Mouse (Mus musculus) forebrain, embryonic 10.5 days (tissue): Measurements from ENCODE around the gene Nudt5. TPM values are rescaled to one million over a fixed set of nuclear protein-coding genes. Genes with fewer than 3 reads are reported as not detected.
A peak's percentile ranks its signal among the peaks of the same experiment; 100 is the strongest.
"Not testable (repeated sequence)": the region's sequence is repeated elsewhere in the genome, so short reads cannot be mapped to it uniquely, and the experiment has no call there.

Source experiments
- DNase-seq: peaks from one replicate; pipeline ENCODE4 v3.0.0-alpha.2; 2017; ENCODE audit warnings: low spot score; ENCODE audit errors: extremely low spot score
- H3K27ac ChIP-seq: fragments of 300-500 bp; sonication (generic); 2 replicates; pipeline ENCODE4 v1.5.1; 2016; ENCODE audit warnings: mild to moderate bottlenecking
- H3K27me3 ChIP-seq: fragments of 300-500 bp; sonication (generic); 2 replicates; pipeline ENCODE4 v1.6.1; 2016; ENCODE audit warnings: mild to moderate bottlenecking; ENCODE audit not compliant: poor library complexity, severe bottlenecking
- H3K36me3 ChIP-seq: fragments of 300-500 bp; sonication (generic); replicated peaks from 2 replicates; pipeline ENCODE4 v1.6.1; 2016; ENCODE audit warnings: mild to moderate bottlenecking, moderate library complexity
- H3K4me1 ChIP-seq: fragments of 300-500 bp; sonication (generic); 2 replicates; pipeline ENCODE4 v1.6.1; 2016
- H3K4me3 ChIP-seq: fragments of 300-500 bp; sonication (generic); 2 replicates; pipeline ENCODE4 v1.5.1; 2016; ENCODE audit warnings: mild to moderate bottlenecking, moderate library complexity
- H3K9me3 ChIP-seq: fragments of 300-500 bp; sonication (generic); 2 replicates; pipeline ENCODE4 v1.6.1; 2016; ENCODE audit warnings: mild to moderate bottlenecking, moderate library complexity
- WGBS: fragments of 180-500 bp; shearing (Covaris S2); methylation state at CpG from one replicate; pipeline ENCODE4 v1.1.7; 2016; 5-methylcytosine and 5-hydroxymethylcytosine counted together
- polyA plus RNA-seq: library from polyadenylated mRNA; unstranded; fragments of >200 nt; fragmentation: Nextera tagmentation; extraction: Ambion mirVana; gene quantifications from 2 replicates; pipeline ENCODE4 v1.2.1, GENCODE M21; 2016

Gene Nudt5
- polyA plus RNA-seq, result 128 TPM in 2 replicates

DNA sequence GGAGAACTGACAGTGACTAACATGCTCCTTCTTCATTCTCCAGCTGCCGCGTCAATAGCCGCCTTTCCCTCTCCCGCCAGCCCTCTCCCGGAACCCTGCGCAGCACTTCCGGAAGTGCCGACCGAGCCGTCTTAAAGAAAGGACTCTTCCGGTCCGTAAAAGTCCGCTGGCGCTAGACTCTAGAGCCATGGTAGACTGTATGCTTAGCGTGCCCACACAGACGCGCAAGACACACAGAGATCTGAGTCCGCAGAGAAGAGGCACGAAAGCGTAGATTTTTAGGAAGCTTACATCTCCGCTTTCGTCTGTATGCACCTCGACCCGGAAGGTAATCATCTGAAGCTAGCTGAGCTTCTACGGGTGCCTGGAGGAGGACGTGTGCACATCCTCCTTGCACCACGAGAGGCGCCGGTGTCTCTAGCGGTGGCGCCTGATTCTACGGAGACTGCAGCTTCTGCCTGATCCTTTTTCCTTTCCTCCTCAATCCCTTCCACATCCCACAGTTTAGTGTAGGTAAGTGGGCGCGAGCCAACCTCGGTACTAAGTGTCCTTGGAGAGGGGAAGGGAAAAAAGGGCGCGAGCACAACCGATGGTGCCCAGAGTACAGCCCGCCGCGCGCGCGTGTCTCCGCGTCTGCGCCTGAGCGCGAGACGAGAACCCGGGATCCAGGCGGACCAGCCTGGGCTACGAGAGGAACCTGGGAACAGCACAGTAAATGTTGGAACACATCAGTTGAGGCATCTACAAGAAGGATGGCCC lies at the start of gene Nudt5, which contains the start of gene Cdc123:
Nudt5 (plus strand) TSS at position 147 of the 759 bp plus-strand sequence.
Cdc123 (minus strand) TSS at position 292 of the 759 bp plus-strand sequence.
- H3K27me3 ChIP-seq, result no peaks in the 10 kb centered on the region
- H3K4me3 ChIP-seq, result peak within 1 kb of the TSS; percentile 80
- peak; percentile 87 for DNase-seq
- H3K27ac ChIP-seq, result peak within 1 kb of the TSS; percentile 96
- H3K4me1 ChIP-seq, result peaks cover 16% of the 10 kb centered on the region
- H3K36me3 ChIP-seq, result peaks cover 52% of the 10 kb centered on the region
- peaks cover 5% of the 10 kb centered on the region; the same call in 1 of the 2 replicates for H3K9me3 ChIP-seq
- WGBS, result under 1% methylated on average over 53 of the region's 53 CpGs

DNA sequence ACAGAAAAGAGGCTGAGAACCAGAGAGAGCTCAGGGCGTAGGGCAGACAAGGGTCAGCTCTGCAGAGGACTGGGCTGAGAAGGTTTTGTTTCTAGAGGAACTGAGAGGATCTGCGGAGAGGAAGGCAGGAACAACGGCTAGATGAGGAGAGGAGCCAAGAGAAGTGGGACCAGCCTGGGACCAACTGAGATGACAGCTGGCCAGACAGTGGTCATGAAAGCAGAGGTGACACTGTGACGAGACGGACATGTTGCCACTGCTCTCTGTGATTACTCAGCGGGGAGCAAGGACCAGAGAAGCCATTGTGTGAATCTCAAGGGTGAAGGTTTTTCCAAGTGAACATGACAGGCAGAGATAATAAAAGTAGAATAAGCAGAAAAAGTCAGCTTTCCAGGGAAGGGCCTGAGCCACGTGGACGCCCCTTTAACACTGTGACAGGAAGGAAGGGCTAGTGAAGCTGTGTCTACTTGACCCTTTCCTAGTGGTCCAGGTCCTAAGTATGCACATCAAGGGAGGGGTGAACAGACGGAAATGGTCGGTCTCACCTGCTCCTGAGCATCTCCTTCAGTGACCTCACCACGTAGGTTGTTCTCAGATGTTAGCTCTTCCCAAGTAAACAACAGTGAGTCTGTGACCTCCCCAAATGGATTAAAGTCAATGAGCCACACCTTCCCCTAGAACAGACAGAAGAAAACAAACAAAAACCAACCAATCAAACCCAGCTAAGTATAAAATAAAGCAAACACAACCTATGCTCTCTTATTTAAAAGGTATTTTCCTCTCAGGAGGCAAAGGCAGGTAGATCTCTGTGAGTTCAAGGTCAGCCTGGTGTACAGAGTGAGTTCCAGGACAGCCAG lies 46.8 kb upstream of the Nudt5 start:
- WGBS, result 91% methylated on average over 11 of the region's 11 CpGs
- no peak overlapping the region for H3K27ac ChIP-seq
- peaks cover 99% of the 10 kb centered on the region for H3K36me3 ChIP-seq
- DNase-seq, result no peak
- H3K4me1 ChIP-seq, result no peaks in the 10 kb centered on the region
- no peak overlapping the region for H3K4me3 ChIP-seq
- no peaks in the 10 kb centered on the region; the same call in 1 of the 2 replicates for H3K9me3 ChIP-seq
- H3K27me3 ChIP-seq, result no peaks in the 10 kb centered on the region

DNA sequence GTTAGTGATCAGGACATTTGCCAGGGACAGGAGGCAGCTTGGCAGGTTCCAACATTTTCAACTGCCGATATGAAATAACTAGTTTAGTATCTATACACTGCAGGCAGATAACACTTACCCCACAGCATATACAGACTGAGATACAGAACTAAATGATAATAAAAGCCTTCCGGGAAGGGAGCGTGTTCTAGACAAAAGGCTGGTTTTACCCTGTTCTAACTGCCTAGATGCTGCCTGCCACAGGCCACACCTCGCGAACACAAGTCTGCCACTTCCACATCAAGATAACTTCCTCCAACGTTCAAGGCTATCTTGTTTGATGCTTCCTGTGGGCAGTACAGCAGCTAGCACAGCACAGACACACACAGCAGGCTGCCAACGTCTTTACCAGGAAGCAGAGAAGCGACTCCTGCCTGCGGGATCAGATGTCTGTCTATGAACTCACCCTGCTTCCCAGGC lies 43.6 kb upstream of the Nudt5 start:
- no peak for DNase-seq
- Histone ChIP-seq H3K4me1 (no peaks in the 10 kb centered on the region), H3K27me3 (no peaks in the 10 kb centered on the region), H3K4me3 (no peak overlapping the region), H3K9me3 (no peaks in the 10 kb centered on the region), H3K36me3 (peaks cover 98% of the 10 kb centered on the region), H3K27ac (no peak overlapping the region)
- WGBS, result 90% methylated on average over 9 of the region's 9 CpGs

DNA sequence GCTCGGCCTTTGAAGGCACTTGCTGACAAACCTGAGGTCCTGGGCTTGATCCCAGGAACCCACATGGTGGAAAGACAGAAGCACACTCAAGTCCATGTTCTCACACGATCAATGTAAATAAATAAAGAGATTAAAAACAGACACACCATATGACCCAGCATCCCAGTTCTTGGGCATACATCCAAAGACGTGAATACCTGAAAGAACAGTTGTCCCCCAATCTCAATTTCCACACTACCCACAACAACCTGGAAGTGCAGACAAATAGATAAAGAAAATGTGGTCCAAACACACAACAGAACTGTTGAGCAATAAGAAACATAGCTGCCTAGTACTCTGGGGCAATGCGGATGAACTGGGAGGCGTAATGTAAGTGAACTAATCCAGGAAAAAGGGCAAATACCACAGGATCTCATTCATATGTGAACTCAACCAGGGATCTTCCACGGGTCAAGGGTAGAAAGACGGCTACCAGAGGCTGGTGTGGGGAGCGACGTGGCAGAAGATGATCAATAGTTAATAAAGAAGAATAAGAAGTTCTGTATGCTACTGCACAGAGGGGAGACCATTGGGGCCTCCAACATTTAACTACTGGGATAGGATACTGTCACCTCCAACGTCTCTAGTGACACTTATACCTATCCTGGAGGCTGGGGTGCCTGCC lies 42.8 kb upstream of the Nudt5 start:
- H3K27me3 ChIP-seq, result no peaks in the 10 kb centered on the region
- 94% methylated on average over 10 of the region's 10 CpGs for WGBS
- no peak overlapping the region for H3K27ac ChIP-seq
- no peaks in the 10 kb centered on the region for H3K9me3 ChIP-seq
- H3K4me3 ChIP-seq, result no peak overlapping the region
- H3K4me1 ChIP-seq, result no peaks in the 10 kb centered on the region
- peaks cover 92% of the 10 kb centered on the region for H3K36me3 ChIP-seq
- DNase-seq, result no peak

DNA sequence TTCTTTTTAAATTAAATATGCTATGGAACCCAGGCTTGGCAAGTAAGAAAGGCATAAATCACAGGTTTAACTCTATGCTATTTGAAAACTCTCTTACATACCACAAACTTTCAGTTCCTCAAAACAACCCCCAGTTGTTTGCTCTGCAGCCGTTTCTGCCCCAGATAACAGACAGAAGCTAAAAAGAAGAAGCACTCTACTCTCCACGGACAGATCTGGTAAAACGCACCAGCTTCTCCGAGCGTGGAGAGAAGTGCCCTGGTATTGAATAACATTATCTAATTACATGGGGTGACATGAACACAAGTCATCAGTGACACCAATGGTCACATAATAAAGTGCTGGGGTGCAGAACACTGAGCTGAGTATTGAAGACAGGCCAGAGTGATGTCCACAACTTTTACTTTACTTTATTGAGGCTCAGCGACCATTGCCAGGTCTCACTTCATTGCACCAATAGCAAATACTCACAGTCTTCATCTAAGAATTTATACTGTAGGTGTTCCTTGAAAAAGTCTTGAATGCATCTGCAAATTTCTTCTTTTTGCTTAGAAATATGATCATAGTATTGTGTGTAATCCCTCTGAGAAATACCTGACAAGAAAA lies 40.3 kb upstream of the Nudt5 start:
- H3K36me3 ChIP-seq, result peaks cover 86% of the 10 kb centered on the region

DNA sequence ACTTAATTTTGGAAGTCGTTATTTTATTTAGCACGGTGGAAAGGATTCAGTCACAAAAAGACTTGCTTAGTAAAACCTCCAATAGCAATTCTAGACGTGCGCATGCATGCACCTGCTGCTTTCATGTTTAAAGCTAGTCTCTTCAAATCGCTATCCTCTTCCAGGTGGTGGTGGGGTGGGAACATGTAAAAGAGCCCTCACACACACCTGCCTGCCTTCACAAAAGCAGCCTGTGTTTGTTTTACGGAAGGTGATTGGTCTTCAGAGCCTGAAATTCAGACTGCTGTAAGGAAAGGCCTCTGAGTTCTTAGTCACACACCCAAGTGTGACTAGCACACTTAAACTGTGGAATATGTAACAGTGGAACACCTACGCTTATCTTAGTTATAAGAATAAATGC lies 39.6 kb upstream of the Nudt5 start:
- H3K27ac ChIP-seq, result no peak overlapping the region
- no peak overlapping the region for H3K4me3 ChIP-seq
- H3K36me3 ChIP-seq, result peaks cover 86% of the 10 kb centered on the region
- 94% methylated on average over 7 of the region's 7 CpGs for WGBS
- H3K27me3 ChIP-seq, result no peaks in the 10 kb centered on the region
- no peak for DNase-seq
- H3K4me1 ChIP-seq, result no peaks in the 10 kb centered on the region
- H3K9me3 ChIP-seq, result no peaks in the 10 kb centered on the region

More for the DNA sequence above, 40.3 kb upstream of the Nudt5 start:
- no peak overlapping the region for H3K4me3 ChIP-seq
- DNase-seq, result no peak
- no peaks in the 10 kb centered on the region for H3K4me1 ChIP-seq
- H3K27me3 ChIP-seq, result no peaks in the 10 kb centered on the region
- 88% methylated on average over 6 of the region's 6 CpGs for WGBS
- H3K9me3 ChIP-seq, result no peaks in the 10 kb centered on the region
- no peak overlapping the region for H3K27ac ChIP-seq

DNA sequence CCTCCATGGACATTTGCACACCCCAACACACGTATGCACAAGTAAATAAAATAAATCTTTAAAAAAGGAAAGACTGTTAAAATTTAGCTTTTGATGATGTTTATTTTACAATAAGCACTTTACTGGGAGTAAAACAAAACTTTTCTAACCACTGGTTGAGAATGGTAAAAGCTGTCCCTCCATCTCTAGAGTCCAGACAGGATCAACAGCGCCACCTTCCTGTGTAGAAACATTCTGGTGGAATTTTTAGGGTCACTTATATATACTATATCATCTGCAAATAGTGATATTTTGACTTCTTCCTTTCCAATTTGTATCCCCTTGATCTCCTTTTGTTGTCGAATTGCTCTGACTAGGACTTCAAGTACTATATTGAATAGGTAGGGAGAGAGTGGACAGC lies 38.6 kb upstream of the Nudt5 start:
- H3K27ac ChIP-seq, H3K4me1 ChIP-seq, H3K27me3 ChIP-seq, DNase-seq, H3K9me3 ChIP-seq, H3K4me3 ChIP-seq: not testable (repeated sequence)
- peaks cover 86% of the 10 kb centered on the region for H3K36me3 ChIP-seq
- WGBS, result 86% methylated on average over 3 of the region's 3 CpGs

DNA sequence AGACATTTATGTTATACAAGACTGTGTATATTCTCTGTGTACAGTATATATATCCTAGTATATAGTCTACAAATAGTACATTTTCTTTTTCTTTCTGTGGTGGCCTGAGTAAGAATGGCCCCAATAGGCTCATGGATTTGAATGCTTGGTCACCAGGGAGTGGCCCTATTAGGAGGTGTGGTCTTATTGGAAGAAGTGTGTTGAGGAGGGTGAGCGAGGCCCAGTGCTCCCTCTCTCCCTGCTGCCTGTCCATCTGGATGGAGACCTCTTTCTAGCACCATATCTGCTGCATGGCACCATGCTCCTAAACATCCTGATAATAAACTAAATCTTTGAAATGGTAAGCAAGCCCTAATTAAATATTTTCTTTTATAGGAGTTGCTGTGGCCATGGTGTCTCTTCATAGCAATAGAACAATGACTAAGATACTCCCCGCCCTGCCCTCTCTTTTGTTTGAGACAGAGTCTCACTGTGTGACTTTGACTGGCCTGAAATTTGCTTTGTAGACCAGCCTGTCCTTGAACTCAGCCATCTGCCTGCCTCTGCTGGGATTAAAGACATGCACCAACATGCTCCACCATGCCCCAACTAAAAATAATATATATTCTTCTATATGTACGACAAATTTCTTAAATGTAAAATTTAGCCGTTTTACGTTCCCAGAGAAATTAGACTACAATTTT lies 34.6 kb upstream of the Nudt5 start:
- Histone ChIP-seq H3K4me1 (no peaks in the 10 kb centered on the region), H3K4me3 (no peak overlapping the region), H3K27ac (no peak overlapping the region), H3K9me3 (no peaks in the 10 kb centered on the region), H3K36me3 (peaks cover 79% of the 10 kb centered on the region), H3K27me3 (no peaks in the 10 kb centered on the region)
- WGBS, result 91% methylated on average over 5 of the region's 5 CpGs
- no peak for DNase-seq

DNA sequence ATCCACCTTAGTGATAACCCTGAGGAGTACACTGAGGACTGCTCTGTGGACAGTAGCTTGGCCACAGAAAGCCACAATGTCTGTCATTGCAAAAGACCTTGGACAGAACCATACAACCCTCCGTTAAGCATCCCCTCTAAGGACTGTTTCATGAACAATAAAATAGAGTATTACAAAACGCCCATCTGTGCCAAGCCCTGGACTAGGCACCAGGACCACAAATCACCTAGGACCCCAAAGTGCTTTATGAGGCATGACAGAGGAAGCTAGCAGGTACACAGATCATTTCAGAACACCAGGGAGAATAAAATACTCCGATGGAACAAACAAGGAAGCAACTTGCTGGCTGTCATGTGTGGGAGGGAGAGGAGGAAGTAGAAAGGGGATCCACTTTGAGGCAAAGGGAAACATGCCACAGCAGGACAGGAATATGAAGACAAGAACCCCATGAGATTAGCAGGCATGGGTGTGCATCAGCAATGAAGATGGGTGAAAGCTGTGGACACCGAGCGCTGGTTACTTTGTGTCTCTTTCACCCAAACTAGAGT lies 33.5 kb upstream of the Nudt5 start:
- H3K27ac ChIP-seq, result no peak overlapping the region
- no peaks in the 10 kb centered on the region for H3K4me1 ChIP-seq
- no peak overlapping the region for H3K4me3 ChIP-seq
- WGBS, result 93% methylated on average over 5 of the region's 5 CpGs
- peaks cover 79% of the 10 kb centered on the region for H3K36me3 ChIP-seq
- no peak for DNase-seq
- no peaks in the 10 kb centered on the region for H3K27me3 ChIP-seq
- H3K9me3 ChIP-seq, result no peaks in the 10 kb centered on the region

DNA sequence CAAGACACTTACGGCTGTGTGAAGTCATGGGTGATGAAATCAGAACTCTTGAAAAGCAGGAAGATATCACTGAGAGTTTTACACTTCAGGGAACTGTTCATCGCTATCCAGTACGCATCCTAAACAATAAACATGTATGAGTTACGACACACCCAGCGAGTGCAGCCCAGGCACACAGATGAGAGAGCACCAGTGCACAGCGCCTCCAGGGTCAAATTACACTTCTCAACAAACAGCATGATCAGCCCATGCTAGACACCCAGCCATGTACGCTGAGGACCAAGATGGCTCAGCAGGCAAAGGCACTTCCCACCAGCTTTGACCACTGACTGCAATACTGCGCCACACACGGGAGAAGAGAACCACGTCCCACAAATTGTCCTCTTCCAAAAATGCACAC lies 23.6 kb upstream of the Nudt5 start:
- H3K4me3 ChIP-seq, result no peak overlapping the region
- H3K4me1 ChIP-seq, result no peaks in the 10 kb centered on the region
- H3K27ac ChIP-seq, result no peak overlapping the region
- 96% methylated on average over 10 of the region's 10 CpGs for WGBS
- H3K9me3 ChIP-seq, result no peaks in the 10 kb centered on the region
- H3K36me3 ChIP-seq, result peaks cover 85% of the 10 kb centered on the region
- no peaks in the 10 kb centered on the region for H3K27me3 ChIP-seq
- no peak for DNase-seq

DNA sequence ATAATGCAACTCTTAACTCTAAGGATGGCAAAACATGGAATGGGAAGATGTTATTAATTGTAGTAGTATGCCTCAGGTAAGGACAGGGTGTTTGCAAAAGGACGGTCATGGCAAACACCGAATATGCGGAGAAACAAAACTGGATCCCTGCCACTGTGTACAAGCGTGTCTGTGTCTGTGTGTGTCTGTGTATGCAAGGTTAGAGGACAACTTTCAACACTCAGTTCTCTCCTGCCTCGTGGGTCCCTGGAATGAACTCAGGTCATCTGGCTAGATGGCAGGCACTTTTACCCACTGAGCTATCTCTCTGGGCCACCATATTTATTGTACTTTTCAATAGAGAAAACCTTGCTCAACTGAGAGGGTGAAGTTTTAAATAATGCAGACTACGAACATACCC lies 22.4 kb upstream of the Nudt5 start:
- Histone ChIP-seq H3K27me3 (no peaks in the 10 kb centered on the region), H3K9me3 (no peaks in the 10 kb centered on the region), H3K4me3 (no peak overlapping the region), H3K27ac (no peak overlapping the region), H3K36me3 (peaks cover 85% of the 10 kb centered on the region), H3K4me1 (no peaks in the 10 kb centered on the region)
- DNase-seq, result no peak
- WGBS, result 92% methylated on average over 6 of the region's 6 CpGs

DNA sequence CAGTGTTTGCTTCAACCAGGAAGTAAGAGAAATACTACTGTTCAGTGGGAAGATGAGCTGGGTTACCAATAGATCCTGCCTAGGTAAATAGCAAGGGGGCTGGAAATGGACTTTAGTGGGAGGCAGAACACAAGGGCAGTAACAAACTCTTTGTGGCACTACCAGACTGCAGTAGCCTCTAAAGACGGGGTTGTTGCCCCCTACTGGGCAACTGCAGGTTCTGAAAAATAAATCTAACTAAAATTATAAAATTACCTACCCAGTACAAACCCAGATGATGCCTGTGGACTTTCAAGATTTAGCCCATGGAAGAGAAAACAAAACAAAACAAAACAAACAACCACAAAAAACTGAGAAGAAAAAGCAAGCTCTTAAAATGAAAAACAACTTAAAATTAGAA lies 20.6 kb upstream of the Nudt5 start:
- no peak overlapping the region for H3K27ac ChIP-seq
- no peak for DNase-seq
- no peaks in the 10 kb centered on the region for H3K27me3 ChIP-seq
- peaks cover 80% of the 10 kb centered on the region for H3K36me3 ChIP-seq
- no peaks in the 10 kb centered on the region for H3K4me1 ChIP-seq
- H3K9me3 ChIP-seq, result no peaks in the 10 kb centered on the region
- WGBS, result 38% methylated on average over 1 of the region's 1 CpGs
- H3K4me3 ChIP-seq, result no peak overlapping the region
